Mouse (Mus musculus) testis, postnatal 14 days (tissue): ENCODE data around the gene Erg.
A peak's percentile ranks its signal among the peaks of the same experiment; 100 is the strongest.

Source experiments
- DNase-seq: peaks from one replicate; pipeline ENCODE4 v3.0.0; 2021; ENCODE audit warnings: low spot score

Gene Erg

GRCm38 (mm10) chr16:95584751-95585528 is 1.5 kb downstream of the Erg start:
- DNase-seq, result no peak

GRCm38 (mm10) chr16:95579289-95579688 is 7.1 kb downstream of the Erg start:
- DNase-seq, result no peak

GRCm38 (mm10) chr16:95573163-95573562 is 13.2 kb downstream of the Erg start:
- DNase-seq, result no peak

GRCm38 (mm10) chr16:95570616-95571015 is 15.8 kb downstream of the Erg start:
- no peak for DNase-seq

- DNase-seq, result no peak
These were observed 29.6 kb downstream of the Erg start for GRCm38 (mm10) chr16:95556834-95557233.

GRCm38 (mm10) chr16:95553136-95553535 is 33.3 kb downstream of the Erg start:
- no peak for DNase-seq

GRCm38 (mm10) chr16:95552495-95552894 is 33.9 kb downstream of the Erg start:
- no peak for DNase-seq

- DNase-seq, result no peak
These were observed 35.9 kb downstream of the Erg start for GRCm38 (mm10) chr16:95550496-95550895.

- no peak for DNase-seq
These were observed 41.6 kb downstream of the Erg start for GRCm38 (mm10) chr16:95544753-95545152.

- DNase-seq, result peak; percentile 70
These were observed 42.9 kb downstream of the Erg start for GRCm38 (mm10) chr16:95543471-95543870.

GRCm38 (mm10) chr16:95535151-95535550 is 51.2 kb downstream of the Erg start:
- DNase-seq, result no peak

- no peak for DNase-seq
These were observed 53.9 kb downstream of the Erg start for GRCm38 (mm10) chr16:95532387-95533077.

GRCm38 (mm10) chr16:95527561-95527960 is 58.8 kb downstream of the Erg start:
- no peak for DNase-seq

GRCm38 (mm10) chr16:95519520-95519919 is 66.9 kb downstream of the Erg start:
- DNase-seq, result no peak

- DNase-seq, result no peak
These were observed 80.3 kb downstream of the Erg start for GRCm38 (mm10) chr16:95506051-95506450.

- no peak for DNase-seq
These were observed 89.7 kb downstream of the Erg start for GRCm38 (mm10) chr16:95496582-95497300.

- no peak for DNase-seq
These were observed 92.3 kb downstream of the Erg start for GRCm38 (mm10) chr16:95494108-95494507.

GRCm38 (mm10) chr16:95493336-95493735 is 93.1 kb downstream of the Erg start:
- DNase-seq, result no peak

- no peak for DNase-seq
These were observed 94.2 kb downstream of the Erg start for GRCm38 (mm10) chr16:95492146-95492545.

GRCm38 (mm10) chr16:95490386-95490785 is 96.0 kb downstream of the Erg start:
- no peak for DNase-seq

- DNase-seq, result no peak
These were observed 98.6 kb downstream of the Erg start for GRCm38 (mm10) chr16:95487606-95488351.

GRCm38 (mm10) chr16:95481176-95481575 is 105.2 kb downstream of the Erg start:
- no peak for DNase-seq
